Mouse (Mus musculus): ENCODE data around the gene Tigd3. TPM values are rescaled to one million over a fixed set of nuclear protein-coding genes. Genes with fewer than 3 reads are reported as not detected.
"Not testable (repeated sequence)": the region's sequence is repeated elsewhere in the genome, so short reads cannot be mapped to it uniquely, and the experiment has no call there.

The Tigd3 gene
- polyA plus RNA-seq, 1 experiment from 2014 or later: 2.4 TPM

DNA sequence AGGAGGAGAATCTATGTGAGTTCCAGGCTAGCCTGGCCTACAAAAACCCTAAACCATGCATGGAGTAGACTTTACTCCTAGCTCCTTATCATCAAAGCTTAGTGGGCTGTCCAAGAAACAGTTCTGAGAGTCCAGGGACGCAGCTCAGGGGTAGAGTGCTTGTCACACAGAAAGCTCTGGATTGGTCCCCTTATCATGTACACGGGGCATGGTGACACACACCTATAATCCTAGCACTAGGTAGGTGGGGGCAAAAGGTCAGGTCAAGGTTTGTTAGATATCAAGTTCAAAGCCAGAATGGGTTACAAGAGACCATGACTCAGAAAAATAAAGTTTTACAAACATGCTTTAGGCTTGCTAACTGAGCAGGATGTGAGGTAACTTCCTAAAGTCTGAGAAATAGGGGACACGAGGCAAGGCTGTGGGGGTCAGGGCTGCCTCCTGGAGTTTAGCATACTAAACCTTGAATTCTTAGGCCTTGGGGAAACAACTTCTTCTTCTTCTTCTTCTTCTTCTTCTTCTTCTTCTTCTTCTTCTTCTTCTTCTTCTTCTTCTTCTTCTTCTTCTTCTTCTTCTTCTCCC lies 6.6 kb downstream of the Tigd3 start:
- 64% methylated on average over 3 of the region's 3 CpGs for WGBS
- Histone ChIP-seq H3K4me1 (no peaks in the 10 kb centered on the region; the same call in 1 of the 2 replicates), H3K9ac (no peak overlapping the region), H3K27ac (no peak overlapping the region), H3K4me2 (no peak overlapping the region), H3K27me3 (replicated peaks) (no peaks in the 10 kb centered on the region), H3K9me3 (no peaks in the 10 kb centered on the region), H3K4me3 (replicated peaks) (no peak overlapping the region), H3K36me3 (no peaks in the 10 kb centered on the region)
- ATAC-seq (ENCODE audit: insufficient read depth, low FRiP score, low read depth): no peak

GRCm38 (mm10) chr19:5885838-5886237 lies 8.1 kb downstream of the Tigd3 start:
- H3K27ac ChIP-seq: no peak overlapping the region
- no peak overlapping the region for H3K4me2 ChIP-seq
- ATAC-seq (ENCODE audit: insufficient read depth, low FRiP score, low read depth): no peak
- no peaks in the 10 kb centered on the region for H3K9me3 ChIP-seq
- H3K9ac ChIP-seq: no peak overlapping the region
- no peak overlapping the region for H3K4me3 ChIP-seq (replicated peaks)
- H3K4me1 ChIP-seq: no peaks in the 10 kb centered on the region; the same call in 1 of the 2 replicates
- 61% methylated on average over 4 of the region's 4 CpGs for WGBS
- no peaks in the 10 kb centered on the region for H3K36me3 ChIP-seq
- H3K27me3 ChIP-seq (replicated peaks): no peaks in the 10 kb centered on the region

GRCm38 (mm10) chr19:5883935-5884334 lies 10.0 kb downstream of the Tigd3 start:
- no peak overlapping the region for H3K9ac ChIP-seq
- H3K27me3 ChIP-seq (replicated peaks): no peaks in the 10 kb centered on the region
- H3K27ac ChIP-seq: no peak overlapping the region
- ATAC-seq (ENCODE audit: insufficient read depth, low FRiP score, low read depth): peak; percentile 68; the same call in 1 of the 2 replicates
- H3K4me2 ChIP-seq: no peak overlapping the region
- H3K4me3 ChIP-seq (replicated peaks): no peak overlapping the region
- WGBS: 28% methylated on average over 1 of the region's 1 CpGs
- no peaks in the 10 kb centered on the region for H3K9me3 ChIP-seq
- no peaks in the 10 kb centered on the region for H3K36me3 ChIP-seq
- no peaks in the 10 kb centered on the region; the same call in 1 of the 2 replicates for H3K4me1 ChIP-seq

- not testable (repeated sequence) for H3K9ac ChIP-seq; H3K27ac ChIP-seq; H3K27me3 ChIP-seq (replicated peaks); H3K4me2 ChIP-seq; ATAC-seq (ENCODE audit: insufficient read depth, low FRiP score, low read depth); H3K36me3 ChIP-seq; H3K4me3 ChIP-seq (replicated peaks); H3K9me3 ChIP-seq
- WGBS: 74% methylated on average over 5 of the region's 5 CpGs
- H3K4me1 ChIP-seq: peaks cover 12% of the 10 kb centered on the region; the same call in 1 of the 2 replicates
Measured at GRCm38 (mm10) chr19:5882079-5882478, 11.9 kb downstream of the Tigd3 start.

- no peak overlapping the region for H3K9ac ChIP-seq
- H3K9me3 ChIP-seq: no peaks in the 10 kb centered on the region
- H3K36me3 ChIP-seq: no peaks in the 10 kb centered on the region
- no peak for ATAC-seq (ENCODE audit: insufficient read depth, low FRiP score, low read depth)
- H3K4me3 ChIP-seq (replicated peaks): no peak overlapping the region
- H3K4me1 ChIP-seq: peaks cover 12% of the 10 kb centered on the region; the same call in 1 of the 2 replicates
- no peak overlapping the region for H3K4me2 ChIP-seq
- no peaks in the 10 kb centered on the region for H3K27me3 ChIP-seq (replicated peaks)
- H3K27ac ChIP-seq: no peak overlapping the region
- WGBS: 90% methylated on average over 6 of the region's 6 CpGs
Measured at GRCm38 (mm10) chr19:5881155-5881554, 12.8 kb downstream of the Tigd3 start.

GRCm38 (mm10) chr19:5879735-5880134 lies 14.2 kb downstream of the Tigd3 start:
- peaks cover 18% of the 10 kb centered on the region for H3K4me1 ChIP-seq
- H3K27me3 ChIP-seq (replicated peaks): no peaks in the 10 kb centered on the region
- H3K4me3 ChIP-seq (replicated peaks): no peak overlapping the region
- no peak overlapping the region for H3K4me2 ChIP-seq
- no peaks in the 10 kb centered on the region for H3K9me3 ChIP-seq
- no peak overlapping the region for H3K27ac ChIP-seq
- H3K9ac ChIP-seq: no peak overlapping the region
- no peaks in the 10 kb centered on the region for H3K36me3 ChIP-seq
- 88% methylated on average over 7 of the region's 7 CpGs for WGBS
- no peak for ATAC-seq (ENCODE audit: insufficient read depth, low FRiP score, low read depth)

DNA sequence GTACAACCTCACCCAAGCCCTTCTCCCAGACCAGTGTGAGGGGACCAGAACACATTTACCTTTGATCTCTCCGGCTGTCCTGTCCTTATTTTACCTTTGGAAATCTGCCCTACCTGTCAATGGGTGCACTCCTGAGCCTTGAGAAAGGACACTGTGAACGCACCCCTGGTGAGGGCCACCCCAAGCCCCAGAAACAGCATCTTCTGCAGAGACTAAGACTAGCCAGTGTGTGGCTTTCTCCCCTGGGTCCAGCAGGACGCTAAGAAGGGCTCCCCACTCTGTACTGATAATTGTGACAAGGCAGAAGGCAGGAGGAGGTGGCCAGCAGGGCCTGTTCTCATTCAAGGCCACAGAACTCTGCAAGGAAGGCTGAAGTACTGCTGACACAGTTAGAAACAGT lies 15.0 kb downstream of the Tigd3 start:
- no peak for ATAC-seq (ENCODE audit: insufficient read depth, low FRiP score, low read depth)
- H3K9ac ChIP-seq: no peak overlapping the region
- H3K36me3 ChIP-seq: no peaks in the 10 kb centered on the region
- 73% methylated on average over 3 of the region's 3 CpGs for WGBS
- H3K4me2 ChIP-seq: peak overlapping the region; percentile 36; the same call in 1 of the 2 replicates
- H3K9me3 ChIP-seq: no peaks in the 10 kb centered on the region
- H3K4me1 ChIP-seq: peaks cover 25% of the 10 kb centered on the region
- peak overlapping the region; percentile 82; the same call in 1 of the 2 replicates for H3K27ac ChIP-seq
- H3K4me3 ChIP-seq (replicated peaks): no peak overlapping the region
- no peaks in the 10 kb centered on the region for H3K27me3 ChIP-seq (replicated peaks)

- Histone ChIP-seq H3K9ac (no peak overlapping the region), H3K9me3 (no peaks in the 10 kb centered on the region), H3K27me3 (replicated peaks) (no peaks in the 10 kb centered on the region), H3K4me3 (replicated peaks) (peak overlapping the region; percentile 11; the same call in 1 of the 2 replicates), H3K36me3 (no peaks in the 10 kb centered on the region), H3K27ac (peak overlapping the region; percentile 82), H3K4me2 (peak overlapping the region; percentile 36), H3K4me1 (peaks cover 25% of the 10 kb centered on the region)
- 57% methylated on average over 7 of the region's 7 CpGs for WGBS
- no peak for ATAC-seq (ENCODE audit: insufficient read depth, low FRiP score, low read depth)
Measured at GRCm38 (mm10) chr19:5878362-5878722, 15.6 kb downstream of the Tigd3 start.

DNA sequence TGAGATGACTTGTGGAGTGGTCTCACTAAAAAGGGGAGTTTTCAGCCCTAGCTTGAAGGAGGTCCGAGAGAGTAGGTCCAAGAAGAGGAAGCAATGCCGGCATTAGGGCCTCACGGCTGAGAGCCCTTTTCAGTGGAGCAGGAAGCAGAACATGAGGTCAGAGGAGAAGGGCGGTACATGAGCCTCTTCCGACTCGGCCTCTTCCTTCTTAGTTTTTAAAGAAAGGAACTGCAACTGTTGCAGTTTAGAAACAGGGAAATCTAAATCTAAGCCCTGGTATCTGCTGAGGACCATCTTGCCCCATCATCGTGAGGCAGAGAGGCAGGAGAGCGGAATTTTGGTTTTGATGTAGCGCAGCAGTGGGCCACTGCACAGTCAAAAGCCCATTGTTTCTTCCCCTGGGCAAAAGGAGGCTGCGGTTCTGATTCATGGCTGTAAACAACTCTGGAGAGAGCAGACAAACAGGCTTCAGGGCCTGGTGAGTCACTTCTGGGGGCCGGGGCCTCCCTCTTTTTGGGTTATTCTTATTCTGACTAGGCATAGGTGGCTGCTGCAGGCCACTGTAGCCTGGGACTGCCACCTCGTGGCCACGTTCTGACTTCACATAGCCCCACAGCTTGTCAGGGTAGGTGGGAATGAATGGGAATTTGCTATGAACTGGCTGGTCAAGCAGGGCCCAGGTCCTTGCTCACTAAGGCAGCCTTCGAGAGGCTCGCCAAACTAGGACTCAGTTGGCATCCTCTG lies 16.2 kb downstream of the Tigd3 start, which contains the start of gene Slc25a45:
Gene Slc25a45 (plus strand): TSS at position 191 of the 744 bp plus-strand sequence.
- peak; percentile 50; the same call in 1 of the 2 replicates for ATAC-seq (ENCODE audit: insufficient read depth, low FRiP score, low read depth)
- WGBS: 43% methylated on average over 15 of the region's 15 CpGs
- H3K36me3 ChIP-seq: no peaks in the 10 kb centered on the region
- H3K27me3 ChIP-seq (replicated peaks): no peaks in the 10 kb centered on the region
- peak within 1 kb of the TSS; percentile 36 for H3K4me2 ChIP-seq
- peak within 1 kb of the TSS; percentile 11; the same call in 1 of the 2 replicates for H3K4me3 ChIP-seq (replicated peaks)
- H3K27ac ChIP-seq: peak within 1 kb of the TSS; percentile 82
- no peaks in the 10 kb centered on the region for H3K9me3 ChIP-seq
- no peak within 1 kb of the TSS for H3K9ac ChIP-seq
- peaks cover 30% of the 10 kb centered on the region for H3K4me1 ChIP-seq

- ATAC-seq (ENCODE audit: insufficient read depth, low FRiP score, low read depth): peak; percentile 80
- Histone ChIP-seq H3K9ac (peak within 1 kb of the TSS; percentile 82), H3K27me3 (replicated peaks) (no peaks in the 10 kb centered on the region), H3K4me2 (peak within 1 kb of the TSS; percentile 85), H3K27ac (peak within 1 kb of the TSS; percentile 44), H3K36me3 (no peaks in the 10 kb centered on the region), H3K4me1 (peaks cover 47% of the 10 kb centered on the region), H3K9me3 (no peaks in the 10 kb centered on the region), H3K4me3 (replicated peaks) (peak within 1 kb of the TSS; percentile 84)
- under 1% methylated on average over 37 of the region's 37 CpGs for WGBS
Measured at GRCm38 (mm10) chr19:5874969-5875480, 18.9 kb downstream of the Tigd3 start, which contains the start of gene Frmd8. Gene Frmd8, minus strand, starts transcription at chr19:5875274.

- peak overlapping the region; percentile 82 for H3K9ac ChIP-seq
- peak overlapping the region; percentile 44; the same call in 1 of the 2 replicates for H3K27ac ChIP-seq
- H3K36me3 ChIP-seq: no peaks in the 10 kb centered on the region
- peak overlapping the region; percentile 85 for H3K4me2 ChIP-seq
- 6% methylated on average over 13 of the region's 13 CpGs for WGBS
- no peaks in the 10 kb centered on the region for H3K27me3 ChIP-seq (replicated peaks)
- no peak for ATAC-seq (ENCODE audit: insufficient read depth, low FRiP score, low read depth)
- H3K4me3 ChIP-seq (replicated peaks): peak overlapping the region; percentile 84
- no peaks in the 10 kb centered on the region for H3K9me3 ChIP-seq
- H3K4me1 ChIP-seq: peaks cover 47% of the 10 kb centered on the region
Measured at GRCm38 (mm10) chr19:5874391-5874968, 19.5 kb downstream of the Tigd3 start.

All from stomach, embryonic 15.5 days (tissue).